Mouse (Mus musculus) spleen, postnatal 4 days (tissue): ENCODE measurements around the gene Gm826.

Experiments
- DNase-seq, 2 experiments: peaks; one replicate each; pipeline ENCODE4 v3.0.0; 2022; ENCODE audit warnings: low spot score in 2 of 2

Gm826 gene

DNA sequence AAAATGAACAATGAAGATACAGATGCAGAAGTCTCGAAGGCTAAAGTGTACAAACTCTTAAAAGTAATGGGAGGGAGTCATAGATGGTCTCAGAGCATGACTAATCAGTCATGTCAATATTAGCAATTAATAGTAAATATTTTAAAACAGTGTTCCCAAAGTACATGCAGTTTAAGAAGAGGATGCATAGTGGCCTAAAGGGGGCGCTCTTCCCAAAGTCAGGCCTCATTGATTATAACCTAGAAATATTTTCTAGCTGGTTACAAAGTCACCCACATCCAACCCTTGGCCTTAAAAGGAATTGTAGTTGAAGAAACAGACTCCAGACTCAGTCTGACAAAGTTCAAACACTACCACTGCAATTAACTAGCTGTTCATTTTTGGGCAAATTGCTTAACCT lies 20.4 kb upstream of the Gm826 start:
- no peak for DNase-seq

DNA sequence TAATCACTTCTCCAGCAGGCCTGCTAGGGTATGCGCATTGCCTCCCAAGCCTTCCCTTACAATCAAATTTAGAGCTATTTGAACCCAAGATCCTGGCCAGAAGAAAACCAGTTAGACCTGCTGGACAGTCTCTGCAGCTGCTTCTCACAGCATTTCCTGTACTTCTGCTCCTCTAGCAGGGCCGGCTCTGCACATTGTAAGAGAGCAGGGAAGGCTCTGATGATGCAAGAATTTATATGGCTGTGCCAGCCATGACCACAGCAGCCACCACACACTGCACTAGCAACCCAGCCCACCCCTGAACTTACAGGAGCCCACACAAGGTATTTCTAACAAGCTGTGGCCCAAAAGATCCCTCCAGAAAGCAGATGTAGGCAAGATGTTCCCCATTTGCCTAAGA lies 19.6 kb upstream of the Gm826 start:
- DNase-seq, result no peak

DNA sequence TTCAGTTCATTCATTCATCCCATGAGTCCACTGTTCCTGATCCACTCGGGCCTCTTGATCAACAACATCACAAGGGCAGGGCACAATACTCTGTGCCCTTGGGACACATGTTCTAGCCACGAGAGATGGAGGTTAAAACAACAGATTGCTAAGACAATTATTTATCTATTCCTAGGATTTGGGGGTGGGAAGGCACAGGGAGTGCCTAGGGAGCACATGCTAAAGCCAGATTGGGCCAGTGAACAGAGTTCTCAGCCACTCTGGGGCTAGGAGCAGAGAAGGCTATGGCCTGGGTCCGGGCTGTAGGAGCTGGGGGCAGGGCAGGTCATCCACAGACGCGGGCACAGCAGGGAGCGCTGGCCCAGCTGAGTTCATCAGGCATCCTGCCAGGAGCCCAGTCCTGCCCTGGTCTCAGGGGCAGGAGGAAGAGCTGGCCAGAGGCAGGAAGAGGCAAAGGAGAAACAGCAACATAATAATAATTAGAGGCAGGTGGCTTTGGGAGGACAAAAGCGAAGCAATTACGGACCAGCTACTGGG lies 17.1 kb upstream of the Gm826 start:
- no peak for DNase-seq

DNA sequence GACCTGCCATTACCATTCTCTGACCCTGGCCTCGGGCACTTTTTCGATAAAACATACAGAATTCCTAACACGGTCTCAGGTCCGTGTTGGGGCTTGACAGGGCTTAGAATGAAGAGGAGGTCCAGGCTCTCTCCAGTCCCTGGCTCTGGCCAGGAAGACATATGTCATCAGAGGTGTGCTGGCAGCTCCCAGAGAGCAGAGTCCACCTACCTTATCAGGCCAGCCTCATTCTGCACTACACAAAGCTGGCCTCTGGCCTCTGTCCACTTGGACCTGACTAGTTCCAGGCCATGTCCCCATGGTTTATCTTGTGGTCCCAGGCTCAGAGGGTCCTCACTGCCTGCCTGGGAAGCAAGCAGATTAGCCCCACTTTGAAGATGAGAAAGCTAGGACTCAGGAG lies 15.6 kb upstream of the Gm826 start:
- no peak for DNase-seq

DNA sequence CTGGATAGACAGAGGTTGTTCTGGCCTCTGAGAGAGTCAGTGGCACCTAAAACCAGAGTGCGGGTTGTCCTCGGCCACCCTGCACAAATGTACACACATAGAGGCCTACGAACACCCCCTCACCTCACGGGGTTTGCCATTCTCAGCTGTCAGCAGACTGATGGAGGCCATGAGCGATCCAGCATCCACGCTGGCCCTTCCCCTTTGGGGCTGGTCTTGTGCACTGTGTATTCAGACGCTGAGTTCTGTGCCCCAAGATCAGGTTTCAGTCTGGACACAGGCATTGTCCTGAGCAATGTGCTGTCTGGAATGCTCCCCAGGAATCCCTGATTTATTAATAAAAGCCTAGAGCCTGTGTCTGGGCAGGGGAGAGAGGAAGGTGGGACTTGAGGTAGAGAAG lies 14.8 kb upstream of the Gm826 start:
- DNase-seq, result no peak

DNA sequence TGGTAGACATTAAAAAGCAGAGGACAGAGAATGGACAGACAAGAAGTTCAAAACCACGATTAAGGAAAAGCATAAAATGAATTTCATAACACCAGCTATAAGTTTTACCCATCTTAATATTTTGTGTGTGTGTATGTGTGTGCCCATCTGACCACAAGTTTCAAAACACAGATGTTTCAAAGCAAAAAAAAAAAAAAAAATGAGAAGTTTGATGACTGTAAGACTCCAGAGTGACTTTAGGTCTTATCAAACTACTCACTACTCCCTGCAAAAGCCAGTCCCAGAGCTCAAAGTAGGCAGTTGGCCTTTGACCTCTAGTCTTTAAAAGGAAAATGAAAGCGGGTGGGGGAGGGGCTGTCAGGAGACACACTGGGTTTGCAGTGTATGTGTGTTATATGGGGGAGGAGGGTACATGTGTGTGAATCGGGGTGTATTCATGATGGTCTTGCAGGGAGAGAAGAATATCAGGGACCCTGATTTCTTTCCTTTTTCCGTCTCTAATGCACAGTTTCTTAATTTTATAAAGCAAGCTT lies 14.2 kb upstream of the Gm826 start:
- DNase-seq, result no peak

DNA sequence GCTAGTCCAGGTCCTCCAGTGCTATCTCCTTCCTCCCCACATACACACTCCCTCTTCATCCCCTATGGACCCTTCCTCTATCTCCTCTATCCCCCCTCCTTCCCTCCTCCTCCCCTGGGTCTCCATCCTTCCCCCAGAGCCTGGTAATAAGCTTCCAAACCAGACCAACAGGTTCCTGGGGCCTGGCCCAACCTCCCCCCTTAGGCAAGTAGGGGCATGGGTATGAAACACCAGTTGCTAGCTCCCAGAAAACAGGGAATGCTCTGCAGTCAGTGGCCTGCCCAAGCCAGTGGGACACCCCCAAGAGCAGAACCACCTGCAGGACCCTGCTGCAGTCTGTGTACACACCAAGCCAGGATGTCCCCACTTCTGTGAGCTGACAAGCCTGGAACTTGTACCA lies 11.7 kb upstream of the Gm826 start:
- DNase-seq, result no peak

DNA sequence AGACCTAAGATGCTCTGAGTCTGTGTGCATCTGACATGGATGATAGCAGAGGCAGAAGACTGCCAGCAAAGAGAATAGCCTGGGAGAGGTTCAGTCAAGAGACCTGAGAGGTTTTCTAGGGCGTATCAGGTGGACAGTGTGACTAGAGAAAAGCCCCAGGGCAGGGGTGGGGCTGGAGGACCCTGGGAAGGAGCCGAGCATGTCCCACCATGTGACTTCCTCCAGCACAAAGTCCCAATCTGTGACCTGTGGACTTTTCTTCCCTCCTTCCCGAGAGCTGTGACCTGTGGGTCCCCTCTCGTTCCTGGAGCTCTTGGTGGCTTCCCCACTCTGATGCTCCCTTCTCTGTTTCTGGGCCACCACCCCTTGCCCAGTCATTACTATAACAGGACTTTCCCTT lies 6.2 kb upstream of the Gm826 start:
- DNase-seq, result no peak

DNA sequence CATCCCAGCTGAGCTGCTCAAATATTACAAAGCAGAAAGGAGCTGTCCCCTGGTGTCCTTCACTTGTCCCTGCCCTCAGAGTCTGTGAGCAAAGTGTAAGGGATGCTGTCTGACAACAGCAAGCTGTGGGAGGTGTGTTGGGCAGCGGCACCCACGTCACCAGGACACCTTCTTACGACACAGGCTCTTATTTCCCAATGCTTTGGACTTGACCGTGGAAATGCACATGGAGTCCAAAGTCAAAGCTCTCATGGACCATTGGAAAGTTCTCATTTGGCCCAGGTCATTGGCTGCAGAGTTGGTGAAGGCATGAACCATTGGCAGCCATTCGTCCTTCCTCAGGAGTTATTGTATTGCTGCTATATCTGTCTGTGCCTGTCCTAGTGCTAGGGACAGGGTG lies 5.6 kb upstream of the Gm826 start:
- no peak for DNase-seq

DNA sequence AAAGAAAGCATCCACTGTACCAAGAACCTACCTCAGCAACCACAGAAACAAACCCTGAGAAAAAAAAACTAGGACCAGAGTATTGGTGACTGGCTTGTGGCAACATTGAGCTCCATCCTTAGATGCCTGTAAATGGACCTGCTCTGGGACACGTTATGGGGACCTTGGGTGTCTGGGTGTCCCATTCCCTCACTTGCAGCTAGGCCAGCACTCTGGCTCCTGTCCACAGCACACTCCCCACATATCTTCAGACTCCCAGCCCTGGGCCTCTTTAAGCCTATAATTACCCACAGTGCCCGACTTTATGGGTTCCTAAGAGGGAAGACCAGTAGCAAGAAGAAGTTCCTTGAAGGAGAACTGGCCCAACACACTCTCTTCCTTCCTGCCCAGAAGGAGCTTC lies 2.1 kb upstream of the Gm826 start:
- no peak for DNase-seq

DNA sequence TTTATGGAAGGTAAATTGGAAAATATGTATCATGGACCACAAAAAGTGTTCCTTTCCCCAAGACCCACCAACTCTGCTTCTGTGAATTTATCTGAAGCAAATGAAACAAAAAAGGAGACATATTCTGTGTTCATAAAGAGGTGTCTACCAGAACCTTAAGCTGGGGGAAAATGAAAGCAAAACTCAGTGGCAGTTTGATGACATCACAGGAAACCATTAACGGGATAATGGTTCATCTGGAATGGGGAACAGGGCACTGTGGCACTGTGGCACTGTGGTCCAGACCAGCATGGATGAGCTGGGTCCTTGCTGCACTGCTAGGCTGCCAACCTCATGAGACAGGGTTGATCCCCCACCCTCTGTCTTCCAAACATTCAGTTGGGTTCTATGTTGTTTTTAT lies 1.1 kb upstream of the Gm826 start:
- no peak for DNase-seq

DNA sequence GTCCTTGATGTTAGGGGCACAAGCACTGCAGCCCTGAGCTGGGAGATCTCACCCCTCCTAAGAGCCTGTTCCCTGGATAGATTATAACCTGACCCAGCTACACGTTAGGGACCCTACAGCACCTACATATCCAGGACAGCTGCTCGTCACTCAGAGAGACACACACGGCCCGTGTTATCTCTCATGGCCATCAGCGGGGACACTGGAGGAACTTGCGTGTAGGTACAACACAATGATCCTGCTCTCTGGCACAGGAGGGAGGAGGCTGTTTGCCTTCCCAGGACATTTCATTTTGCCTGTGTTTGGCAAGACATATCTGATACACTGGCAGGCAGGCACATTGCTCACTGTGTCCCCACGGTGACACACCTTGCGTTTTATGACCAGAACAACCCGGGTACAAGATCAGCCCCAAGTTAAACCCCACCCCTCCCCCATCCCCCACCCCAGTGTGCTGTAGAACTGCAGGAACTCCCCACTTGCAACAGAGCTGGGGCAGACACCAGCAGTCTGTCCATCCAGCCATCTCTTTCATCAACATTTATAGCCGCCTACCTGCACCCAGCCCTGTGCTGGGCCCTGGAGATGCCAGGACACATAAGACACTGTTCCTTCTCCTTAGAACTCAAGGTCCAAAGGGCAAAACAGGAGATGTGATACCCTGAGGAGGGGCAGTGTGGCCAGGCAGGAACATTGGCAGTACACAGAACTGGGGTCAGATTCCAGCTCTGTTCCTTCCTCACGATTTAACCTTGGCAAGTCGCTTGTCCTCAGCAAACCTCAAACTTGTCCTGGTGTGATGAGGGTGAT lies 1.2 kb downstream of the Gm826 start:
- no peak for DNase-seq

DNA sequence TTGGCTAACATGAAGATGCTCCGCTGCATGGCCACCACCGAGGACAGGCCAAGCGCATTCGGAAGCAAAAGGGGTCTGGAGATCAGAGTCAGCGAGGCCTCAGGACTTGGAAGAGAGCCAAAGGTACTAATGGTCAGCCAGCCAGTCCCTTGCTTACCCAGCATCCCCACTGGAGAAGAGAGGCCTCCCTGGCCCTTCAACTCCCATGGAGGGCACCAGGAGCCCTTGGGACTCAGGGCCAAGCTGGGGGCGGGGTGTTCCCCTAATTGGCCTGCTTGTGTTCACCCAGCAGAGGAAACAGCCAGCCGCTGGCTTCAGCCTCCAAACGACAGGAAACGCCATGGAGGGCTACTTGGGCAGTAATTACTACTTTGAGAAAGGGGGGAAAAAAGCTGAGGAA lies 5.1 kb downstream of the Gm826 start:
- DNase-seq, result peak in 1 of 2 experiments; percentile 25

DNA sequence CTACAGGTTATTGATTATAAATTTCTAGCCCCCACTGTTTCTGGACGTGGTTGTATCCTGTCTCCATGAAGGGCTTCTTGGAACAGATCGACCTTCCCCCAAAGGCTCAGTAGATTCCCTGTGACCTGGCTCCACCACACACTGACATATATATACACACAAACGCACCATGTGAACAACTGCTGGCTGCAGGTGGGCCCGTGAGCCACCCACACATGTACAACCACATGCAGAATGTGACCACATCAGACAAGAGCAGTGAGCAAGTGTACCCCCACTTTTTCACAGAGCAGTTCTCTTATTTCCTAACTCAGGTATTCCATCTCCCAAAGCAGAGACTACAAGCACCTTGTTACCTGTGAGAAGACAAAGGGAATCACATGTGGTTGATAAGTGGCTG lies 6.2 kb downstream of the Gm826 start:
- DNase-seq, result no peak

DNA sequence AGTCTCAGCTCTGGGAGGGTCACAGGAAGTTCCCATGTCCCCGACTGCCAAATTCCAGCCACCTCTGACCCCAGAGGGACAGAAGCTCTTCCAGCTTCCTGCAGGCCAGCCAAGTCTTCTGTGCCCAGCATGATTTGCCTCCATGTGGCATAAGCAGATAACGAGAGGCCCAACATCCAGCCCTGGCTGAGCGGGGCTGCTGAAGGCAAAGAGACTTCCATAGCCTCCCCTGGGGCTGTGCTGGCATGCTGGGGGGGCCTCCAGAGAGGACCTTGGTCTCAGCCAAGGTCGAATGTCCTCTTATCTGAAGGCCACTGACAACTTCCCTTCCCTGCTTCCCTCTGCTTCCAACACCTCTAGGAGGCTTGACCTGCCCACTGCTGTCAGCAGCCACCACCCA lies 6.8 kb downstream of the Gm826 start:
- DNase-seq, result no peak

DNA sequence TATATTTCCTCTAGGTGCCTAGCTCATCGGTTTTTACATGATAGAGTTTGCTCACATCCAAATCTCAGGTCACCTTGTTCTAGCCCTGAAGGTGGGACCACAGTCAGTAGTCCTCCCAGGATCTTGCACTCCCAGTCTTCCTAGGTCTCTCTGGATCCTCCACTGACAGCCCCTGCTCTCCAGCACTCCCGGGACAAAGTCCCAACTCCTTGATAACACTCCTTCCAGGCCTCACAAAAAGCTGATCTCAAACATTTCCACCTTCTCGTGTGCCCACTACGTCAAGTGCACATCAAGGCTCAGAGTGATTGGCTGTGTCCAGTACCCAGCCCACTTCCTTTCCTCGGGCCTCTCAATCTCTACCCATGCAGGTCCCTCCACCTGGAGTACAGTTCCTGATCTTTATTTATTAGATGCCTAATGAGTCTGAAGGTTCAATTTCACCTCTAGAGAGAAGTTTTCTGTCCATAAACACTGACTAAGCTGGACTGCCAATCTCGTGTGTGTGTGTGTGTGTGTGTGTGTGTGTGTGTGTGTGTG lies 8.8 kb downstream of the Gm826 start:
- DNase-seq, result no peak

DNA sequence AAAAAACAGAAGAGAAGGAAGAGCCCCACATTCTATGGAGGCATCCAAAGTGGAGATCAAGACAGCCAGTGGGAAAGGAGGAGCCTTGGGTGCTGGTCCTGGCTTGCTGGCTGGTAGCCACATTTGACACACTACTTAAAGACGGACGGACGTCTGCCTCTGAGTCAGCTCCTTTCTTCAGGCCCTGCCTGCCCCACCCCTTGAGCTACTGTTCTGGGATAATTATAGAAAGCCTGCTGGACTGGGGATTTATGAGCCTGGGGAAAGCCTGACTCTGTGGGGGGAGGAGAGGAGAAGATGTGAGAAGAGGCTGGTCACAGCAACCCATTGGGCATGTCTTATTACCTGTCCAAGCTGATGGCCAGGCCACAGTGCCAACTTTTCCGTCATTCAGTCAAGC lies 12.1 kb downstream of the Gm826 start:
- DNase-seq, result no peak

DNA sequence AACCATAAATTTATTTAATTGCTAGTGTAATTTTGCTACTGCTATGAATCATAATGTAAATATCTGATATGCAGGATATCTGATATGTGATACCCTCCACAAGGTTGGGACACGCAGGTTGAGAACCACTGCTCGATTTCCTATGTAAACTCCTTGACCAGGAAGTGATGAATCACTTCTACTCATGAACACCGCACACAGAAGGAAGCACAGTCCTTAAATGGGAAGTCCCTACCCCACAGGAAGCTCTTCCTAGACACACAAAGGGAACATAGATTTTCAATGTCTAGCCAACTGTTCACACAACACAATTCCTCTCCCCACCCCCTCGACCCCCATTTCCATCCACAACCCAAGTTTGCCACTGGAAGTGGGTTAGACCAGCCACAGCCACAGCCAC lies 15.7 kb downstream of the Gm826 start:
- no peak for DNase-seq

DNA sequence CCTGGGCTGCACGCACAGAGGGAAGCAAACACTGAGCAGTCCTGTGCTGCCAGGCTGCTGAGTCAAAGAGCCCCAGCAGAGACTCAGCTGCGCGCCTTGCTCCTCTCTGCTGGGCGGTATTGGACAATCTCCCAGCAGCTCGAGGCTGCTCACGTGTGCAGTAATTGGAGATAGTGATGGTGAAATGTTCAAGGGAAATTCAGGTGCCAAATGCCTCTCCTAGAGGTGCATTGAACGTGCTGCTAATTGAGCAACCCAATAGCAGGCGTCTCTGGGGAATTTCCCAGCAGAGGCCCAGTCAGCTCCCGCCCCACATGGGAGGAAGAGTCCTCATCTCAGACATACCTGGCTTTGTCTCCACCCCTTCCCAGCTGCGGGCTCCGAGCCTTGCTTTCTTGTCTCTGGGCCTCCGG lies 20.4 kb downstream of the Gm826 start:
- no peak for DNase-seq

DNA sequence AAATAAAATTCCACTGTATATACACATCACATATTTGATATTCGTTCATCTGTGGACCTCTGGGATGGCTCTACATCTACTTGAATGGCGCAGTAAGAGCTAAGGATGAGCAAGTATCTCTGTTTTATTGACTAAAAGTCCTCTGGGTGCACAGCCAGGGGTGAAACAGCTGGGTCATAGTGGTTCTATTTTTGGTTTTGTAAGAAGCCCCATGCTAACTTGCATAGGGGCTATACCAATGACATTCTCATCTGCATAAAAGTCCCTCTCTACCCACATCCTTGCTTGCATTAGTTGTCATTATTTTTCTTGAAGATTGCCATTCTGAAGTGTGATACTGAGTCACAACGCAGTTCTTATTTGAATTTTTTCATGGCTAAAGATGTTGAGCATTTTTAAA lies 28.9 kb downstream of the Gm826 start:
- no peak for DNase-seq

DNA sequence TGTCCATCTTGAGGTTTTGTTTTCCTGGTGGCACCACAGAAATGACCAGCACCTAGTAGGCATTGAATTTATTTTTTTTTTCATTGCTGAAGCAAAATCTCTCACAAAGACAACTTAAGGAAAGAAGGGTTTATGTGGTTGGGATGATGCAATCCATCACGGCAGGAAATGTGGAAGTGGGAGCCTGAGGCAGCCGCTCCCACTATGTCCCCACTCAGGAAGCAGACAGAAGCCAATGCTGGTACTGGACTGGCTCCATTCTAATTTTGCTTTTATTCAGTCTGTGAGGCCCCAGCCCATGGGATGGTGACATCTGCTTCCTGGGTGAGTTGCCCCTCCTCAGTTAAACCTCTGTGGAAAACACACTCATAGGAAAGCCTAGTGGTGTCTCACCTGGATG lies 30.0 kb downstream of the Gm826 start:
- no peak for DNase-seq

DNA sequence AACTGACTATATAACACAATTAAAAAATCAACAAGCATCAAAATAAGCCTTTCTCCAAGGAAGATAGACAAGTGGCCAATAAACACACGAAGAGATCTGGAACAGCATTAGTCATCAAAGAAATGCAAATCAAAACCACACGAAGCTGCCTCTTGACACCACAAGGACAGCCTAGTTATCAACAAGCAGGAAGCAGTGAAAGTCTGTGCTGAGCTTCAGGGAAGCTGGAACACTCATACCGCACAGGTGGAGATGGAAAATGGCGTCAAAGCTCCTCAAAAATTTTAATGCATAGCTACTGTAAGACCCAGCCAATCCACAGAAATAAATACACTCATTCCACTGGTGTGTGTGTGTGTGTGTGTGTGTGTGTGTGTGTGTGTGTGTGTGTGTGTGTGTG lies 31.9 kb downstream of the Gm826 start:
- no peak for DNase-seq

DNA sequence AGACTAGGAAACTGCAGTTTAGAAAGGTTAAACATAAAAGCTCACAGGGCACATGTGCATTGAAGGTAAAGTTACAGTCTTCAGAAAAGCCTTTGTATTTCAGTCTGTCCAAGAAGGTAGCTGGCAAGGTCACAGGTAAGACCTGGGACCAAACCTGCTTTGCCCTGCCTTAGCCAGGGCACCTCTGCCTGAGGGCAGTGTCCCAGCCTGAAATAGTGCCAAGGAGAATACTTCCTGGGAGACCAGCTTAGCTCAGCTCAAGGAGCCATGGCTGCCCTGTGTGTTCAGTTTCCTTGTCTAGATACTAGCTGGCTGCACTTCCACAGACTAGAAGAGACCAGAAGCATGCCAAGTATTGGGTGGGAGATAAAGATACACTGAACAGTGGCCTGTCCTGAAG lies 35.4 kb downstream of the Gm826 start:
- DNase-seq, result no peak
